Mouse (Mus musculus): Measurements from ENCODE around the gene Rhd.
"Not testable (repeated sequence)": the region's sequence is repeated elsewhere in the genome, so short reads cannot be mapped to it uniquely, and the experiment has no call there.

Gene Rhd

GRCm38 (mm10) chr4:134901126-134901525, 36.8 kb downstream of the Rhd start:
- DNase-seq (ENCODE audit: extremely low spot score, low read depth, low spot score): no peak

DNA sequence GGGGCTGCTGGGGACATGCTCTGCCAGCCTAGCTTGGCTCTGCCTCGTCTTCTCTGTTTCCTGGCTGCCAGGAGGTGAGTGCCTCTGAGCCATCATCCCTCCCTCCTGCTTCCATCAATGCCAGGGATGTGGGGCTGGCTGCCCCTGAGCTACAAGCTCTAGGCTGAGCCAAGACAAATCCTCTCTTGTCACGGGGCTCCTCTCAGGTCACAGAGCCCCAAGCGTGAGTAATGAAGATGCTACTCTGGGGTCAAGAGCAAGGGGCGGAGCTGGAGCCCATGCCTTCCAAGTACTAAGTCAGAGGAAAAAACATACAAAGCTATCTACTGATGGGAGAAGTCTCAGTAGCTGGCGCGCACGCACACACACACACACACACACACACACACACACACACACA, 38.7 kb downstream of the Rhd start:
- no peak for DNase-seq (ENCODE audit: extremely low spot score, low read depth, low spot score)

DNA sequence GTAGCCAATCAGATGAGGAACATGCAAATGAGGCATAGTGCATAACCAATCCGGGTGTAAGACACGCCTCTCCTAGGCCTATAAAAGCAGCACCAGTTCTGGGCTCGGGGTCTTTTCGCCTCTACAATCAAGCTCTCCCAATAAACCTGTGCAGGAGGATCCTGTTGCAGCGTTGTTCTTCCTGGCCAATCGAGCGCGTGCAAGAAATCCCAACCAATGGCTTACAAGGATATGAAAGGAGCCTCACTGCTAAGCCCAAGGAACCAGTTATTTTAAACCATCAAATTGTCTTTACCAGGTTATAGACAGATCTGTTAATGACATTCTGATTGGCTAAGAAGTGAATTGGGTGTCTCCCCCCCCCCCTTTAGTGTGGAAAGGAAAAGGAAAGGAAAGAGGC, 47.1 kb downstream of the Rhd start:
- not testable (repeated sequence) for DNase-seq (ENCODE audit: extremely low spot score, low read depth, low spot score)

DNA sequence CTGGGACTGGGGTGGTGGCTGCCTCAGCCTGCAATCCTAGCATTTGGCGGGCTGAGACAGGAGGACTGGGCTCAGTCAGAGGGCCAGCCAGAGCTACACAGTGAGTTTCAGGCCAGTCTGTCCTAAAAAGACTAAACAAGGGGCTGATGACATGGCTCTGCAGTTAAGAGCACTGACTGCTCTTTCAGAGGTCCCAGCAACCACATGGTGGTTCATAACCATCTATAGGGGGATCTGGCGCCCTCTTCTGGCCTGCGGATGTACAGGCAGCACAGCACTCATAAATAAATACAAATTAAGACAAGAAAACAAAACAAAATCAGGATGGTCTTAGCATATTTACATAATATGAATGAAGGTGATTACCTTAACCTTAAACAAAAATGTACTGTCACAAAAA, 49.1 kb downstream of the Rhd start:
- DNase-seq (ENCODE audit: extremely low spot score, low read depth, low spot score): no peak

DNA sequence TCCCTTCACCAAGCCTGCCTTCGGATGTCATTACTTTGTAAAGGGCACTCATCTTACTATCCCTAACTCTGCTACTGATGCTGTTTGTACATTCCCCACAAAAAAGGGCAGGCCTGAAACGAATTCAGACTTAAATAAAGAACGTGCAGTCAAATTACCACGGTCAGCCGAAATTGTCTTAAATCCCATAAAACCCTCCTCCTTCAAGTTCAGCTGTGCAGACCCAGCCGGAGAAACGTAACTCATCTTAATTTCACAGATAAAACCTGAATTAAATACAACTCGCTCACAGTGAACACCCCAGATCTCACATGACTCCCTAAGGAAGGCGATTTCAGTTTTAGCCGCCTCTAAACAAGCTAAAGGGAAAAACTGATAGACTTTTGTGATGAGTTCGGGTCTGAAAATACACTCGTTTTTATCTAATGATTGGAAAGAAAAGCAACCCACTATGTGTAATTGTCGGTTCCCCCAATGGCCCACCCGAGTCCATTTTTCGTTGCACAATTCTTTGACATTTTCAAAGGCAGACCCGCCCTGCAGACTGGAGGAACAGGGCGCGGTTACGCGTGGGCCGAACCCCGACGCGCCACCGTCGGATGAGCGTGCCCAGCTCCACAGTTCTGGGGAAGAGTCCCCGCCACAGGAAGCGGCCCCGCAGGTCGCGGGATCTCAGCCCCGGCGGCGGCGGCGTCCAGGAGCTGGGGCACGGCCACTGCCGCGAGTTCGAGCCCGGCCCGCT, 50.0 kb downstream of the Rhd start:
- DNase-seq (ENCODE audit: extremely low spot score, low read depth, low spot score): no peak

- DNase-seq (ENCODE audit: extremely low spot score, low read depth, low spot score): no peak
Measured at GRCm38 (mm10) chr4:134914864-134915209, 50.5 kb downstream of the Rhd start, which contains the start of gene Tmem50a. Gene Tmem50a (minus strand): TSS chr4:134915024.

DNA sequence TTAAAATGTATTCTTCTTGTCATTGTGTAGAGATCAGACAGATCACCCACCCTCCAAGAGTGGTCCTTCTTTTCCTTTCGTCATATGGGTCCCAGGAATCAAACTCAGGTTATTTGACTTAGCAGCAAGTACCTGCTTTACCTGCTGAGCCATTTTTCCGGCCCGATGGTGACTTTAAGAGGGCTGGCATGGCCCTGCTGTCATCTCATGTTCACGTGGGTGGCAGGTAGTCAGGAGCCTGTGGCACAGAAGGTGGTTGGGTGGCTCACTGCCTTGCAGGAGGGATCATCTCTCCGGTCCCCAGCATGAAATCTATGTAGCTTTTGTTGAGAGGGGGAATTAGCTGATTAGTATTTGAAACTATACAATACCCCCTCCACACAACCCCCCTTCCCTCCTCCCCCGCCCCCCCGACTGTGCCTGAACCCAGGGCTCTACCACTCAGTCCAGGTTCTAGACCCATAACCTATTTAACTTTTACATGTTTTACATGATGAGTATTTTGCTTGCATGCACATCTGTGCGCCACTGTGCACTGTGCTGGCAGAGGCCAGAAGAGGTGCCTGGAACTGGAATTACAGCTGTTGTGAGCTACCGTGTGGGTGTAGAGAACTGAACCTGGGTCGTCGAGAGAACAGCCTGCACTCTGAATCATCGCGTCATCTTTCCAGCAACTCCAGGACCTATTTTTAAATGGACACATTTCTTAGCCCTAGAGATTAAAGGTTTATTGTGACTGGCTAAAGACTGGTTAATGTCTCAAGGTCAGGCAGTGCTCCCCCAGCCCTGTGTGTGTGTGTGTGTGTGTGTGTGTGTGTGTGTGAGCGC, 51.1 kb downstream of the Rhd start:
- DNase-seq (ENCODE audit: extremely low spot score, low read depth, low spot score): no peak

DNA sequence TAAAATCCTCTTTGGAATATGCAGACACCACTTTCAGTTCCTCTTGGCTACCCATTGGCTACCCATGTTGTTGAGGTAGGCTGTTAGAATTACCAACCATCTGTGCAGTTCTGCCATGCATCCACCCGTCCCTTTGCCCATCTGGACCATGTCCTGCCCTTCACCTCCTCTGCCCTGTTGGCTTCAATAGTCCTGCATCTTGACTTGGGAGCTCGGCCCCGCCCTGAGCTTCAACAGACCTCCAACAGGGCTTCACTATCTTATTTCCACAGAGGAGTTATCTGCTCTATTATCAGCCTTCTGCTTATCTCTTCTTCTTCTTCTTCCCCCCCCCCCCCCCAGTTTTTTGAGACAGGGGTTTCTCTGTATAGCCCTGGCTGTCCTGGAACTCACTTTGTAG, 52.9 kb downstream of the Rhd start:
- DNase-seq (ENCODE audit: extremely low spot score, low read depth, low spot score): no peak

GRCm38 (mm10) chr4:134918381-134918780, 54.0 kb downstream of the Rhd start:
- DNase-seq (ENCODE audit: extremely low spot score, low read depth, low spot score): no peak

DNA sequence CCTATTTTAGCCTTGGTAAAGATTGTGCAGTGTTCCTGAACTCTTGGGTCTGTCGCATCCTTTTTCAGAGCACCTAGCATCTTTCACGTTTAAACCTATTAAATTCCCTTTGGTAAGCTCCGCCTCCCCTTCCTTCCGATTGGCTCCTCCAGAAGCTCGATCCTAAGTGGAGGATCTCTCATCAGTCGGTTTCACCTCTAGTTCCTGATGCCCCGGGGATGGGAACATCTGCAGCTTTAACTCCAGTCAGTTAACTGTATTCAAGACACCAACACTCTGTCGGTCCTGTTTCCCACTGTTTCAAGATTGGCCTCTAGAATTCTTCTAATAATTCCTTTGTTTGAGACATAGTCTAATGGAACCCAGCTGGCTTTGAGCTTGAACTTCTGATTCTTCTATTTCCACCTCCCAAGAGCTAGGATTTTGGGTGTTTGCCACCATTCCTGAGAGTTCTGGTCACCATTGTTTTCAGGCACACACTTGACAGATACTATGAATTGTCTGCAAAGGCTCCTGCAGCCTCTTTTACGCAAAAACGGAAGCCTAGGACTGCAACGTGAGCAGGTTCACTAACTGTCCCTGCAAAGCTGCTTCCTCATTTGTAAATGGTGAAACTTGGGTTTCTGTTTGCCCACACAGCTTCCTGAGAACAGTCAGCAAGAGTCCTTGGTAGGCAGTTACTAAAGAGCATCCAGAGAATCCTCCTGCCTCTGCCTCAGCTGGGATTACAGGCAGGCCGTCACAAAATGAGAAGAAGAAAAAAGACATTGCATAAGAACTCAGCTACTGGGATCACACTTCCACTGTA, 55.6 kb downstream of the Rhd start:
- DNase-seq (ENCODE audit: extremely low spot score, low read depth, low spot score): no peak

GRCm38 (mm10) chr4:134920631-134921030, 56.3 kb downstream of the Rhd start:
- no peak for DNase-seq (ENCODE audit: extremely low spot score, low read depth, low spot score)

DNA sequence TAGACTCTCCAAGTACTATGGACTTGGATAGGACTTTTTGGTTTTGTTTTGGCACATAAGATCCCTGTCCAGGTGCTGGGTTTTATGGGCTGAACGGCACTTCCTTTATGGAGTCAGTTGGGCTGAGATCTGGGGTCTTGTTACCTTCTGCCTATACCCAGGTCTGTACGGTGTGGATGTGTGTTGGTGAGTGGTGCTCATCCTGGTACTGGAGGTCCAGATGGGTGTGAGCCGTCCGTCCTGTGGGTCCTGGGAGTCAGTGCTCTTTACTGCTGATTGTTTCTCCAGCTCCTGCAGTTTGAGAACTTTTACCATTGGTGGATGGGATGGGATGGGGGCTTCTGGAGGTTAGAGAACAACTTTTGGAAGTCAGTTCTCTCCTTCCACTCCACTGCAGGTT, 57.4 kb downstream of the Rhd start:
- no peak for DNase-seq (ENCODE audit: extremely low spot score, low read depth, low spot score)

GRCm38 (mm10) chr4:134922111-134922924, 58.0 kb downstream of the Rhd start:
- DNase-seq (ENCODE audit: extremely low spot score, low read depth, low spot score): no peak

DNA sequence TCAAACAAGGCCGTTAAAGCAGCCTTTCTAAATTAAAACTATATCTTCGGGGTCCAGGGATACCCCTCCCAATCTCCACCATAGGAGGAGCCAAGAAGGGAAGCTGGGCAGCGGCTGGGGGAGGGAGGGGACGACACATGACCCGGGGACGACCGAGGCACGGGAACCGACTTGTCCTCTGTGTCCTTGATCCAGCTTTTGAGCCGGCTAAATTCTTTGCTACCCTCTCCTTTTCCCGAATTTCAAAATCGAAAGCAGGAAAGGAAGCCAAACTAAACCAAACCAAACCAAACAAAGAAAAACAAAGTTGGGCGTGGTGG, 58.5 kb downstream of the Rhd start:
- DNase-seq (ENCODE audit: extremely low spot score, low read depth, low spot score): no peak

GRCm38 (mm10) chr4:134923258-134924018, 59.1 kb downstream of the Rhd start, which contains the start of gene Rsrp1:
Gene Rsrp1 (plus strand): TSS chr4:134923592.
- DNase-seq (ENCODE audit: extremely low spot score, low read depth, low spot score): peak; percentile 96

DNA sequence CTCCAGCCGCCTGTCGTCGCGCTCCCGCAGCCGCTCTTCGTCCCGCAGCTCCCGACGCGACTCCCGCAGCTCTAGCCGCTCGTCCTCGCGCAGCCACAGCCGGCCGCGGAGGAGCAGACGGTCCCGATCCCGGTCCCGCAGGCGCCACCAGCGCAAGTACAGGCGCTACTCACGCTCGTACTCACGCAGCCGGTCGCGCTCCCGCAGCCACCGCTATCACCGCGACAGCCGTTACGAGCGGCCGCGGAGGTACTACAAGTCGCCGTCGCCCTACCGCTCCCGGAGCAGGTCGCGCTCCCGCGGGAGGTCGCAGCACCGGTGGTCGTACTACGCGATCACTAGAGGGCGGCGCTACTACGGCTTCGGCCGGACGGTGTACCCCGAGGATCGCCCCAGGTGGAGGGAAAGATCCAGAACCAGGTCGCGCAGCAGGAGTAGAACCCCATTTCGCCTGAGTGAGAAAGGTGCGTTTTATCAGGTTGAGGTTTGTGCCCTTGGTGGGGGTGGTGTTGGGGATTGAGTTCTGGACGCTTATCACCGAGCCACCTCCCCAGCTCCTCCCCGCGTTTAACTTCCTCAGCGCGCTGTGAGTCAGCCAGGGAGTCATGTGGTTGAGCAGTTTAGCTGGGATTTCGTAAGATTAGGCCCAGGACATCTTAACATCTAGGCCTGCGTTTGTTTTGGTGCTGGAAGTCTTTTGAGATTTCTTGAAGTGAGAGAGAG, 59.8 kb downstream of the Rhd start:
- no peak for DNase-seq (ENCODE audit: extremely low spot score, low read depth, low spot score)

- no peak for DNase-seq (ENCODE audit: extremely low spot score, low read depth, low spot score)
Measured at GRCm38 (mm10) chr4:134925206-134925605, 60.9 kb downstream of the Rhd start.

DNA sequence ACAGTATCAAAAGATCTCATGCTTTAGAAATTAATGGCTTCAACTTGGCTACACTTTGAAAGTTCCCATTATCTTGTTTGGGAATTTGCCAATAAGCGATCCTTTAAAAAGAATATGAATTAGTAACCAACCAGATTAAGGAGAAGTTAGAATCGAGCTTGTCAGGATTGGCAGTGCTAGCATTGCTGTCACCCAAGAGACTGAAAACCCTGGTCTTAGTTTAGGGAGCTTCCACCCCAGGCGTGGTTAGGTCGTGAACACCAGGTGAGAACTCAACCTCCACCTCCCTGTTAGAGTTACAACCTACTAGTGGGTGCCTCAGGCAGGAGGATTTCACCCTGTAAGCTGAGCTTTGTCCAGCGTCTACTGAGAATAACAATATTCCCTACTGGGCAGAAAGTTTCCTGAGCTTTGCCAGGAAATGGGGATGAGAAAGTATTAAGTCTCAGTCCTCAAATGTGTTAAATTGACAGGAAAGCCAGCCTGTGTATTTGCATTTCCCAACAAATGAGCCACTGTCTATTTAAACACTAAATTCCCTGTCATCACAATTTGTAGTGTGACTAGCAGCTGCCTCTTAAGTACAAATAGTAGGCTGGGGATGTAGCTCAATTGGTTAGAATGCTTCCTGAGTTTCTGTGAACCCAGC, 63.6 kb downstream of the Rhd start:
- DNase-seq (ENCODE audit: extremely low spot score, low read depth, low spot score): no peak

GRCm38 (mm10) chr4:134928464-134928836, 64.1 kb downstream of the Rhd start:
- DNase-seq (ENCODE audit: extremely low spot score, low read depth, low spot score): no peak
